Mouse (Mus musculus): ENCODE data around the gene Wdr62. TPM values are rescaled to one million over a fixed set of nuclear protein-coding genes. Genes with fewer than 3 reads are reported as not detected.
A peak's percentile ranks its signal among the peaks of the same experiment; 100 is the strongest.
"Not testable (repeated sequence)": the region's sequence is repeated elsewhere in the genome, so short reads cannot be mapped to it uniquely, and the experiment has no call there.

The Wdr62 gene
- total RNA-seq, 2 experiments from 2014 or later, result 0.77 to 1.6 TPM

GRCm38 (mm10) chr7:30265531-30265930, 14.7 kb downstream of the Wdr62 start:
- no peak for DNase-seq (ENCODE audit: low spot score in 2 of 2)

GRCm38 (mm10) chr7:30265041-30265440, 15.2 kb downstream of the Wdr62 start:
- DNase-seq (ENCODE audit: low spot score in 2 of 2), result no peak

- DNase-seq (ENCODE audit: low spot score in 2 of 2), result no peak
Measured at GRCm38 (mm10) chr7:30251956-30252954, 28.0 kb downstream of the Wdr62 start.

GRCm38 (mm10) chr7:30237374-30237773, 42.8 kb downstream of the Wdr62 start:
- not testable (repeated sequence) for DNase-seq (ENCODE audit: low spot score in 2 of 2)

- no peak for DNase-seq (ENCODE audit: low spot score in 2 of 2)
Measured at GRCm38 (mm10) chr7:30235625-30236024, 44.6 kb downstream of the Wdr62 start, which contains the start of gene Ovol3. Gene Ovol3, minus strand, starts transcription at chr7:30235725.

- no peak for DNase-seq (ENCODE audit: low spot score in 2 of 2)
Measured at GRCm38 (mm10) chr7:30235091-30235490, 45.1 kb downstream of the Wdr62 start.

- DNase-seq (ENCODE audit: low spot score in 2 of 2), result no peak
Measured at GRCm38 (mm10) chr7:30234276-30234858, 45.9 kb downstream of the Wdr62 start.

GRCm38 (mm10) chr7:30233387-30233786, 46.8 kb downstream of the Wdr62 start:
- no peak for DNase-seq (ENCODE audit: low spot score in 2 of 2)

GRCm38 (mm10) chr7:30232631-30233148, 47.5 kb downstream of the Wdr62 start:
- peak in 1 of 2 experiments; percentile 34 for DNase-seq (ENCODE audit: low spot score in 2 of 2)

GRCm38 (mm10) chr7:30231669-30232454, 48.4 kb downstream of the Wdr62 start, which contains the start of the genes Polr2i and Tbcb:
Gene Polr2i, plus strand, starts transcription at chr7:30231948.
Gene Tbcb, minus strand, starts transcription at chr7:30232272.
- peak; percentile 98 to 99 for DNase-seq (ENCODE audit: low spot score in 2 of 2)

GRCm38 (mm10) chr7:30231328-30231668, 48.9 kb downstream of the Wdr62 start:
- no peak for DNase-seq (ENCODE audit: low spot score in 2 of 2)

- DNase-seq (ENCODE audit: low spot score in 2 of 2), result no peak
Measured at GRCm38 (mm10) chr7:30224206-30224605, 56.0 kb downstream of the Wdr62 start.

GRCm38 (mm10) chr7:30222205-30222604, 58.0 kb downstream of the Wdr62 start:
- DNase-seq (ENCODE audit: low spot score in 2 of 2), result no peak

GRCm38 (mm10) chr7:30221433-30221832, 58.8 kb downstream of the Wdr62 start:
- DNase-seq (ENCODE audit: low spot score in 2 of 2), result no peak

- no peak for DNase-seq (ENCODE audit: low spot score in 2 of 2)
Measured at GRCm38 (mm10) chr7:30220008-30220356, 60.2 kb downstream of the Wdr62 start.

GRCm38 (mm10) chr7:30219293-30220007, 60.8 kb downstream of the Wdr62 start:
- peak in 1 of 2 experiments; percentile 52 for DNase-seq (ENCODE audit: low spot score in 2 of 2)

- DNase-seq (ENCODE audit: low spot score in 2 of 2), result no peak
Measured at GRCm38 (mm10) chr7:30217277-30217676, 62.9 kb downstream of the Wdr62 start.

GRCm38 (mm10) chr7:30216723-30217151, 63.5 kb downstream of the Wdr62 start:
- DNase-seq (ENCODE audit: low spot score in 2 of 2), result peak; percentile 43 to 73

GRCm38 (mm10) chr7:30215875-30216274, 64.3 kb downstream of the Wdr62 start:
- DNase-seq (ENCODE audit: low spot score in 2 of 2), result no peak

- no peak for DNase-seq (ENCODE audit: low spot score in 2 of 2)
Measured at GRCm38 (mm10) chr7:30213881-30214280, 66.3 kb downstream of the Wdr62 start.
